Mouse (Mus musculus) CH12.LX (cell line): ENCODE measurements around the gene Fem1b. TPM values are rescaled to one million over a fixed set of nuclear protein-coding genes. Genes with fewer than 3 reads are reported as not detected.
A peak's percentile ranks its signal among the peaks of the same experiment; 100 is the strongest.

Experiments
- DNase-seq: peaks from one replicate; pipeline ENCODE4 v3.0.0-alpha.2; 2013; ENCODE audit errors: extremely low read depth
- H3K27ac ChIP-seq: 2 replicates; pipeline ENCODE4 v1.5.1; 2012; ENCODE audit warnings: low read depth, mild to moderate bottlenecking, control low read depth, moderate library complexity; ENCODE audit not compliant: insufficient read depth
- H3K27me3 ChIP-seq: replicated peaks from 2 replicates; pipeline ENCODE3; 2012; ENCODE audit warnings: inconsistent platforms
- H3K36me3 ChIP-seq, 2 experiments: replicated peaks in 1 of 2; 2 replicates each; pipeline versions ENCODE3 to v1.6.1; 2012; ENCODE audit warnings: inconsistent platforms in 1 of 2, low read length in 1 of 2, mild to moderate bottlenecking in 1 of 2, mixed read lengths in 1 of 2, moderate library complexity in 1 of 2; ENCODE audit not compliant: control insufficient read depth in 1 of 2, insufficient read depth in 1 of 2
- H3K4me1 ChIP-seq, 2 experiments: 2 replicates each; pipeline ENCODE4 v1.6.1; 2012; ENCODE audit warnings: inconsistent platforms in 1 of 2, moderate library complexity in 1 of 2; ENCODE audit not compliant: insufficient read depth in 2 of 2, control insufficient read depth in 1 of 2
- H3K4me2 ChIP-seq: 2 replicates; pipeline ENCODE4 v1.6.1; 2012; ENCODE audit warnings: low read depth, mild to moderate bottlenecking, control low read depth; ENCODE audit not compliant: poor library complexity, insufficient read depth, severe bottlenecking
- H3K4me3 ChIP-seq, 3 experiments: fragments of 150-350 bp in 1 of 3; sonication (generic) in 1 of 3; replicated peaks in 1 of 3; 2 replicates each; pipeline versions ENCODE3 to v1.5.1; 2011 to 2012; ENCODE audit warnings: low read depth in 2 of 3, low read length in 2 of 3, mild to moderate bottlenecking in 2 of 3, moderate library complexity in 2 of 3, control low read depth in 1 of 3, improper control_type of control experiment in 1 of 3, inconsistent platforms in 1 of 3, mixed read lengths in 1 of 3; ENCODE audit not compliant: poor library complexity in 1 of 3
- H3K79me2 ChIP-seq: replicated peaks from 2 replicates; pipeline ENCODE4 v1.6.1; 2012; ENCODE audit warnings: mild to moderate bottlenecking, moderate library complexity; ENCODE audit not compliant: control insufficient read depth, poor library complexity, insufficient read depth, severe bottlenecking; ENCODE audit errors: extremely low read depth
- H3K9ac ChIP-seq: 2 replicates; pipeline ENCODE4 v1.6.1; 2012; ENCODE audit warnings: low read depth, mild to moderate bottlenecking, control low read depth, moderate library complexity; ENCODE audit not compliant: insufficient read depth
- H3K9me3 ChIP-seq: replicated peaks from 2 replicates; pipeline ENCODE3; 2012; ENCODE audit warnings: low read length, inconsistent platforms, mixed read lengths
- BHLHE40 ChIP-seq: IDR thresholded peaks from 2 replicates; pipeline ENCODE4 v1.6.1; 2011; ENCODE audit warnings: mild to moderate bottlenecking, low read depth, low read length, improper control_type of control experiment
- CHD1 ChIP-seq: IDR thresholded peaks from 2 replicates; pipeline ENCODE4 v1.6.1; 2012; ENCODE audit warnings: low read depth, low read length, improper control_type of control experiment, inconsistent platforms
- CHD2 ChIP-seq: IDR thresholded peaks from 2 replicates; pipeline ENCODE4 v1.6.1; 2011; ENCODE audit warnings: low read length, improper control_type of control experiment
- CTCF ChIP-seq, 2 experiments: IDR thresholded peaks in 1 of 2; conservative IDR thresholded peaks in 1 of 2; 2 replicates each; pipeline ENCODE4 v1.5.1; 2011 to 2012; ENCODE audit warnings: low read depth in 2 of 2, low read length in 2 of 2, improper control_type of control experiment in 1 of 2, inconsistent platforms in 1 of 2, mild to moderate bottlenecking in 1 of 2, moderate library complexity in 1 of 2
- E2F4 ChIP-seq: IDR thresholded peaks from 2 replicates; pipeline ENCODE4 v1.6.1; 2011; ENCODE audit warnings: low read depth, low read length, improper control_type of control experiment; ENCODE audit not compliant: insufficient replicate concordance
- ELF1 ChIP-seq: IDR thresholded peaks from 2 replicates; pipeline ENCODE4 v1.6.1; 2014; ENCODE audit warnings: low read depth, mild to moderate bottlenecking, inconsistent platforms, low read length, improper control_type of control experiment
- EP300 ChIP-seq: IDR thresholded peaks from 2 replicates; pipeline ENCODE4 v1.6.1; 2011; ENCODE audit warnings: low read length, improper control_type of control experiment
- ETS1 ChIP-seq: conservative IDR thresholded peaks from 2 replicates; pipeline ENCODE4 v1.6.1; 2012; ENCODE audit warnings: low read depth, mild to moderate bottlenecking, inconsistent platforms, low read length, improper control_type of control experiment, moderate library complexity
- HCFC1 ChIP-seq: IDR thresholded peaks from 2 replicates; pipeline ENCODE4 v1.6.1; 2012; ENCODE audit warnings: low read depth, mild to moderate bottlenecking, inconsistent platforms, low read length, improper control_type of control experiment
- IRF4 ChIP-seq: IDR thresholded peaks from 2 replicates; pipeline ENCODE4 v1.6.1; 2014; ENCODE audit warnings: low read depth, mild to moderate bottlenecking, inconsistent platforms, low read length, improper control_type of control experiment
- JUN ChIP-seq: IDR thresholded peaks from 2 replicates; pipeline ENCODE4 v1.6.1; 2011; ENCODE audit warnings: low read depth, mild to moderate bottlenecking, low read length, improper control_type of control experiment, moderate library complexity; ENCODE audit not compliant: insufficient read depth
- JUND ChIP-seq: conservative IDR thresholded peaks from 2 replicates; pipeline ENCODE4 v1.6.1; 2011; ENCODE audit warnings: low read depth, low read length, improper control_type of control experiment
- MAX ChIP-seq: IDR thresholded peaks from 2 replicates; pipeline ENCODE4 v1.6.1; 2011; ENCODE audit warnings: low read length, improper control_type of control experiment
- MAZ ChIP-seq: IDR thresholded peaks from 2 replicates; pipeline ENCODE4 v1.6.1; 2012; ENCODE audit warnings: low read depth, mild to moderate bottlenecking, inconsistent platforms, low read length, improper control_type of control experiment, moderate library complexity
- MEF2A ChIP-seq: IDR thresholded peaks from 2 replicates; pipeline ENCODE4 v1.6.1; 2014; ENCODE audit warnings: low read depth, mild to moderate bottlenecking, inconsistent platforms, low read length, improper control_type of control experiment, borderline replicate concordance
- MXI1 ChIP-seq: IDR thresholded peaks from 2 replicates; pipeline ENCODE4 v1.6.1; 2011; ENCODE audit warnings: mild to moderate bottlenecking, low read depth, low read length, improper control_type of control experiment
- MYC ChIP-seq: IDR thresholded peaks from 2 replicates; pipeline ENCODE4 v1.6.1; 2011; ENCODE audit warnings: low read depth, mild to moderate bottlenecking, improper control_type of control experiment, low read length
- NELFE ChIP-seq: IDR thresholded peaks from 2 replicates; pipeline ENCODE4 v1.6.1; 2011; ENCODE audit warnings: low read depth, low read length, improper control_type of control experiment
- NRF1 ChIP-seq: IDR thresholded peaks from 2 replicates; pipeline ENCODE4 v1.6.1; 2014; ENCODE audit warnings: low read depth, mild to moderate bottlenecking, inconsistent platforms, low read length, improper control_type of control experiment, moderate library complexity
- POLR2A ChIP-seq: IDR thresholded peaks from 2 replicates; pipeline ENCODE4 v1.6.1; 2011; ENCODE audit warnings: low read depth, mild to moderate bottlenecking, improper control_type of control experiment, low read length
- POLR2AphosphoS2 ChIP-seq: IDR thresholded peaks from 2 replicates; pipeline ENCODE4 v1.6.1; 2011; ENCODE audit warnings: low read depth, low read length, improper control_type of control experiment
- RAD21 ChIP-seq: IDR thresholded peaks from 2 replicates; pipeline ENCODE4 v1.6.1; 2011; ENCODE audit warnings: low read depth, mild to moderate bottlenecking, low read length, improper control_type of control experiment, moderate library complexity
- RCOR1 ChIP-seq: conservative IDR thresholded peaks from 2 replicates; pipeline ENCODE4 v1.6.1; 2012; ENCODE audit warnings: low read depth, mild to moderate bottlenecking, inconsistent platforms, low read length, improper control_type of control experiment
- SIN3A ChIP-seq: IDR thresholded peaks from 2 replicates; pipeline ENCODE4 v1.6.1; 2012; ENCODE audit warnings: low read length, improper control_type of control experiment, inconsistent platforms
- SMC3 ChIP-seq: IDR thresholded peaks from 2 replicates; pipeline ENCODE4 v1.6.1; 2011; ENCODE audit warnings: low read depth, low read length, improper control_type of control experiment
- TBP ChIP-seq: conservative IDR thresholded peaks from 2 replicates; pipeline ENCODE4 v1.6.1; 2011; ENCODE audit warnings: low read depth, low read length, improper control_type of control experiment
- UBTF ChIP-seq: IDR thresholded peaks from 2 replicates; pipeline ENCODE4 v1.6.1; 2012; ENCODE audit warnings: low read depth, mild to moderate bottlenecking, inconsistent platforms, low read length, improper control_type of control experiment, moderate library complexity
- USF2 ChIP-seq: conservative IDR thresholded peaks from 2 replicates; pipeline ENCODE4 v1.6.1; 2011; ENCODE audit warnings: low read depth, low read length, improper control_type of control experiment
- ZC3H11A ChIP-seq: IDR thresholded peaks from 2 replicates; pipeline ENCODE4 v1.6.1; 2012; ENCODE audit warnings: low read depth, mild to moderate bottlenecking, inconsistent platforms, low read length, improper control_type of control experiment
- ZKSCAN1 ChIP-seq: IDR thresholded peaks from 2 replicates; pipeline ENCODE4 v1.6.1; 2012; ENCODE audit warnings: low read depth, inconsistent platforms, low read length, improper control_type of control experiment, borderline replicate concordance
- ZMIZ1 ChIP-seq: IDR thresholded peaks from 2 replicates; pipeline ENCODE4 v1.6.1; 2012; ENCODE audit warnings: low read depth, mild to moderate bottlenecking, inconsistent platforms, low read length, improper control_type of control experiment
- ZNF384 ChIP-seq: IDR thresholded peaks from 2 replicates; pipeline ENCODE4 v1.6.1; 2012; ENCODE audit warnings: low read depth, low read length, improper control_type of control experiment, inconsistent platforms
- dilution Hi-C: fragments of 300-500 bp; cut with MboI; formaldehyde crosslinking; loops from 2 replicates; pipeline ENCODE4 v1.14.3; 2020; ENCODE audit warnings: low sequenced_read_pairs; ENCODE audit not compliant: extremely low pct_unique_long_range_greater_than_20kb, extremely low pct_ligation_motif_present
- in situ Hi-C: fragments of 300-500 bp; cut with MboI; formaldehyde crosslinking; loops from 3 replicates; pipeline ENCODE4 v1.14.3; 2019; ENCODE audit warnings: low sequenced_read_pairs, low pct_ligation_motif_present, low pct_unique_long_range_greater_than_20kb, mixed read lengths
- polyA plus RNA-seq: library from polyadenylated mRNA; unstranded; fragments of >175 nt; gene quantifications from 2 replicates; pipeline ENCODE4 v1.2.1, GENCODE M21; 2012; ENCODE audit warnings: low read depth; ENCODE audit not compliant: insufficient read length
- total RNA-seq, 2 experiments: library from RNA; depleted of rRNA; stranded (reverse); fragments of 300-350 nt in 1 of 2; fragments of >200 nt in 1 of 2; gene quantifications; 2 replicates each; pipeline ENCODE4 v1.2.3; 2012 to 2014

Fem1b gene
- total and polyA plus RNA-seq, 3 experiments = 26.8 to 34.6 (median 30.1) TPM

DNA sequence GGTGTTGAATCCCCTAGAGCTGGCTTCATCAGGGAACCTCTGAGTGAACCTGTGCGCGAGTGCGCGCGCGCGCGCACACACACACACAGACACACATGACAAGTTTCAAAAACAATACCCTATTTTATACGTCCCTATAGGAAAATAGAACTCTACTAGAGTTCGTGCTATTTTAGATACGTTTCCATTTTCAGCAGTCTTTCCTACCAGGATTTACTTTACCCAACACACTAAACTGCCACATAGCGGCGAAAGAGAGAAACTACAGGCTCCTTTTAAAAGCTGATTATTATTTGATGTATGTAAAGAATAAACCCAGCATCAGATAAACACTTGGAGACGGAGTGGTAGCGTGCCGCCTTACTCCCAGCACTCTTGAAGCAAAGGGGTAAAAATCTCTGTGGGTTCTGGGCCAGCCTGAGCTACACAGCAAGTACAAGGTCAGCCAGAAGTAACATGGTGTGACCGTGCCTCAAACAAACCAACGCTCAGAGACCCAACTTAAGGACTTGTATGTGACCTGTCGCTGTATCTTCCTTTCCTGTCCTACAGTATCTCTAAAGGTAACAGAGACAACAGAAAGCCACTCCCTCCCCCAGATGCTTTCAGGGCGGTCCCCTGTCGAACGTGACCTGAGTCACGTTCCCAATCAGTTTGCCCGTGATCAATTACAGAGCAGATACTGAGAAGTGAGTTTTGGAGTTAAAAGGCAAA is 16.4 kb upstream of the Fem1b start:
- Histone ChIP-seq H3K79me2 (no peaks in the 10 kb centered on the region), H3K9me3 (no peaks in the 10 kb centered on the region), H3K27ac (no peak overlapping the region), H3K36me3 (no peaks in the 10 kb centered on the region), H3K4me2 (peak overlapping the region; percentile 17; the same call in 1 of the 2 replicates), H3K27me3 (no peaks in the 10 kb centered on the region), H3K9ac (no peak overlapping the region), H3K4me3 (no peak overlapping the region), H3K4me1 (peaks cover 2 to 17% of the 10 kb centered on the region in 2 experiments; a peak in 2 of 4 replicates)
- no peak for DNase-seq
- in situ Hi-C loops (no loop called here), dilution Hi-C loops (no loop called here)
- TF ChIP-seq USF2 (no peak), ELF1 (no peak), RCOR1 (no peak), JUND (no peak), E2F4 (no peak), UBTF (no peak), CHD1 (no peak), EP300 (no peak), TBP (no peak), NRF1 (no peak), POLR2AphosphoS2 (no peak), POLR2A (no peak), MAX (no peak), SIN3A (no peak), JUN (no peak), ZKSCAN1 (no peak), ZNF384 (no peak), IRF4 (no peak), SMC3 (peak; percentile 20; the same call in 1 of the 2 replicates), BHLHE40 (peak; percentile 88), MAZ (no peak), MXI1 (no peak), ZC3H11A (no peak), CTCF (conservative IDR thresholded peaks at IDR 0.05 in 1 of 2, IDR thresholded peaks at IDR 0.05 in 1 of 2; ENCODE audit: low read depth in 2 of 2, low read length in 2 of 2) (peak in 1 of 2 experiments; percentile 48; a peak in 2 of 4 replicates), ETS1 (no peak), CHD2 (no peak), MYC (no peak), RAD21 (peak; percentile 13), NELFE (no peak), HCFC1 (no peak), MEF2A (no peak), ZMIZ1 (no peak)
